Mouse (Mus musculus) liver, adult 2 months (tissue): ENCODE measurements around the gene B9d1. TPM values are rescaled to one million over a fixed set of nuclear protein-coding genes. Genes with fewer than 3 reads are reported as not detected.

ENCODE experiments used
- DNase-seq: peaks from one replicate; pipeline ENCODE4 v3.0.0-alpha.2; 2011; ENCODE audit warnings: low read depth, low spot score; ENCODE audit errors: extremely low read depth
- H3K27ac ChIP-seq: fragments of 200-500 bp; replicated peaks from 2 replicates; pipeline ENCODE4 v1.5.1; 2012; ENCODE audit warnings: low read depth, mild to moderate bottlenecking, control low read depth, inconsistent platforms, low read length; ENCODE audit not compliant: insufficient read depth
- H3K27me3 ChIP-seq: fragments of 200-500 bp; 2 replicates; pipeline ENCODE4 v1.6.1; 2012; ENCODE audit warnings: mild to moderate bottlenecking, moderate library complexity, low read length, inconsistent platforms; ENCODE audit not compliant: control insufficient read depth, insufficient read depth
- H3K36me3 ChIP-seq: fragments of 200-500 bp; 2 replicates; pipeline ENCODE4 v1.6.1; 2012; ENCODE audit warnings: low read length, inconsistent platforms; ENCODE audit not compliant: control insufficient read depth, insufficient read depth
- H3K4me1 ChIP-seq: fragments of 200-500 bp; 2 replicates; pipeline ENCODE4 v1.6.1; 2011; ENCODE audit warnings: low read length; ENCODE audit not compliant: control insufficient read depth, insufficient read depth
- H3K4me3 ChIP-seq: fragments of 200-500 bp; 2 replicates; pipeline ENCODE4 v1.5.1; 2011; ENCODE audit warnings: low read depth, mild to moderate bottlenecking, control low read depth, low read length, moderate library complexity; ENCODE audit not compliant: insufficient read depth
- H3K79me2 ChIP-seq: fragments of 200-500 bp; 2 replicates; pipeline ENCODE4 v1.6.1; 2012; ENCODE audit warnings: inconsistent platforms, mild to moderate bottlenecking, low read length, moderate library complexity; ENCODE audit not compliant: control insufficient read depth, insufficient read depth
- H3K9ac ChIP-seq: fragments of 200-500 bp; 2 replicates; pipeline ENCODE4 v1.6.1; 2012; ENCODE audit warnings: low read depth, mild to moderate bottlenecking, control low read depth, inconsistent platforms, low read length
- CTCF ChIP-seq: fragments of 200-500 bp; IDR thresholded peaks from 2 replicates; pipeline ENCODE4 v1.5.1; 2011; ENCODE audit warnings: low read depth, low read length, control low read depth
- POLR2A ChIP-seq: fragments of 200-500 bp; IDR thresholded peaks from 2 replicates; pipeline ENCODE4 v1.6.1; 2011; ENCODE audit warnings: low read length, control low read depth; ENCODE audit not compliant: insufficient read depth; ENCODE audit errors: extremely low read depth
- WGBS: fragments of 180-500 bp; shearing (Covaris S2); methylation state at CpG from one replicate; pipeline ENCODE4 v1.1.7; 2018; 5-methylcytosine and 5-hydroxymethylcytosine counted together
- polyA plus RNA-seq: library from polyadenylated mRNA; depleted of rRNA; stranded (reverse); fragments of >200 nt; gene quantifications from 2 replicates; pipeline ENCODE4 v1.2.3, GENCODE M21; 2012
- total RNA-seq: library from RNA; depleted of rRNA; stranded (reverse); fragments of >200 nt; gene quantifications from 2 replicates; pipeline ENCODE4 v1.2.3, GENCODE M21; 2014

B9d1 gene
- total and polyA plus RNA-seq, 2 experiments, result 1.1 to 1.7 TPM

DNA sequence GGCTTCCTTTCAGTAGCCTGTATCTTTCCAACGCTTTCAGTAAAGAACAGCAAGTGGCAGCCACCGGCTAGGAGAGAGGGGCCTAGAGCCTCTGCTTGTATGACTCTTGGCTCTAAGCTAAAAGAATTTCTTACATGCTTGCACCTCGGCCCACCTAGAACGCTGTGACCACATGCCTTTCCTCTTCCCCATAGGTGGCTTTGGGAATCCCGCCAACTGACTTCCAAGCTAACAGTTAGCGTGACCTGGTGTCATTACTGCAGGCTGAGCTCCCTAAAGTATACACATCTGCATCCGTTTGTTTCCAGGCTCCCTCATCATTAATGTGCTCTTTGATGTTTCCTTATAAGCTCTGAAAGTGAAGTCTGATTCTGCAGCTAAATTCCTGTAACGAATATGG is 1.0 kb upstream of the B9d1 start:
- WGBS, result 86% methylated on average over 8 of the region's 8 CpGs
- Histone ChIP-seq H3K9ac (no peak overlapping the region), H3K27ac (no peak overlapping the region)

DNA sequence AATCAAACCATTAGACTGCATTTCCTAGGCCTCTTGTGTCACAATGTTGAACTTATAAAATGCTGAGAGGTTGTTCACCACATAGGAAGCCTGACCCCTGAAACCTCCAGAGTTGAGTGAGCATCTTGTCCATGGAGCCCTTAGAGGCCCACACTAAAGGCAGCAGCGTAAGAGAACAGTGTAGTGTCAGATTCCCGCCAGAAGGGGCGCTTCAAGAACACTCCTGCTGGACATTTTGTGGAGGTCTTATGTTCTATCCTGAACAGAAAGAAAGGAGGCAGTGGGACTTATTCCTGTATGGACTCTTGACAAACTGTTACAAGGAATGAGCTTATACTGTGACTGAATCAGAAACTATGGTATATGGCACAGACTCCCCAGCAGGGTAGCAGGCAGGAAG is 10.0 kb downstream of the B9d1 start:
- H3K36me3 ChIP-seq, result no peaks in the 10 kb centered on the region
- DNase-seq, result peak; percentile 10
- H3K79me2 ChIP-seq, result no peaks in the 10 kb centered on the region
- H3K4me3 ChIP-seq, result no peak overlapping the region
- WGBS, result 77% methylated on average over 3 of the region's 3 CpGs
- H3K4me1 ChIP-seq, result no peaks in the 10 kb centered on the region; the same call in 1 of the 2 replicates
- TF ChIP-seq POLR2A, result no peak
- peak; percentile 8; the same call in 1 of the 2 replicates for TF ChIP-seq CTCF
- H3K27me3 ChIP-seq, result no peaks in the 10 kb centered on the region
- H3K9ac ChIP-seq, result no peak overlapping the region
- H3K27ac ChIP-seq, result no peak overlapping the region

More for the DNA sequence above, 1.0 kb upstream of the B9d1 start:
- no peak for DNase-seq
- Histone ChIP-seq H3K27me3 (no peaks in the 10 kb centered on the region), H3K79me2 (no peaks in the 10 kb centered on the region), H3K4me1 (no peaks in the 10 kb centered on the region), H3K4me3 (no peak overlapping the region), H3K36me3 (no peaks in the 10 kb centered on the region)
- TF ChIP-seq CTCF (no peak), POLR2A (no peak)

DNA sequence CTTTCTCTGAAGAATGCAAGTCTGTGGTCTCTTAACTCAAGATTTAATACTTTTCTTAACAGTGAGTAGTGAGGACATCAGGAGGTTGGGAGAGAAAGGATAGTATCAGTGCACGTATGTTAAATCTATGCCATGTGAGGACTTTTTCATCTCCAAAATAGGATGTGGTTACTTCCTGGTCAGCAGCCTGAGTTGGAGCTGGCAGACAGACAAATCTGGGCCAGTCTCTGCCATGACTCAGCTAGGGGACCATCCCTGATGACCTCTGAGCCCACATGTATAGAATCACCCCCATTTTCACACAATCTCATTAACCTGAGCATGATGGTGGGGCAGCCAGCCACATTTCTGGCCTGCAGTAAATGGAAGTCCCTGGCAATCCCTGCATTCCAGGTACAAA is 13.0 kb downstream of the B9d1 start:
- TF ChIP-seq CTCF, result no peak
- no peak for TF ChIP-seq POLR2A
- Histone ChIP-seq H3K36me3 (peaks cover 11% of the 10 kb centered on the region), H3K27ac (no peak overlapping the region), H3K4me1 (no peaks in the 10 kb centered on the region), H3K27me3 (no peaks in the 10 kb centered on the region), H3K79me2 (no peaks in the 10 kb centered on the region), H3K9ac (no peak overlapping the region), H3K4me3 (no peak overlapping the region)
- DNase-seq, result no peak
- WGBS, result 68% methylated on average over 1 of the region's 1 CpGs

DNA sequence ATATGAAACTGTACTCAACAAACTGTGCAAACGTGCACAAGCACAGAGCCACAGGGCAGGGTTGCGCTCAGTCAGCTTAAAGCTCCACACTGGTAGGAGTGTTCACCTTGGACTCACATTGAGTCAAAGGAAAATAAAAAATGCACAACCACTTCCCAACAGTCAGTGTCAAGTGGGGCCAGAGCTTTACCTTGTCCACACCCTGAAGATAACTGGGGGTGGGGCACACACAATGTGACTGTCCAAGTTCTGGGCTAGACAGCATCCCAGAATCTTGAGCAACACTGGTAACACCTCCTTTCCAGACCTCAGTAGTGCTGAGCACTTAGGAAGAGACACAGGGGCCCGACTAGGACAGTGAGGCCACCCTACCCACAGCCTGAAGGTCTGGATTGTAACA is 13.9 kb downstream of the B9d1 start:
- Histone ChIP-seq H3K4me3 (no peak overlapping the region), H3K79me2 (no peaks in the 10 kb centered on the region), H3K4me1 (no peaks in the 10 kb centered on the region), H3K27ac (no peak overlapping the region), H3K9ac (no peak overlapping the region), H3K36me3 (peaks cover 11% of the 10 kb centered on the region), H3K27me3 (no peaks in the 10 kb centered on the region)
- TF ChIP-seq CTCF, result no peak
- TF ChIP-seq POLR2A, result no peak
- DNase-seq, result no peak
- 93% methylated on average over 3 of the region's 3 CpGs for WGBS

DNA sequence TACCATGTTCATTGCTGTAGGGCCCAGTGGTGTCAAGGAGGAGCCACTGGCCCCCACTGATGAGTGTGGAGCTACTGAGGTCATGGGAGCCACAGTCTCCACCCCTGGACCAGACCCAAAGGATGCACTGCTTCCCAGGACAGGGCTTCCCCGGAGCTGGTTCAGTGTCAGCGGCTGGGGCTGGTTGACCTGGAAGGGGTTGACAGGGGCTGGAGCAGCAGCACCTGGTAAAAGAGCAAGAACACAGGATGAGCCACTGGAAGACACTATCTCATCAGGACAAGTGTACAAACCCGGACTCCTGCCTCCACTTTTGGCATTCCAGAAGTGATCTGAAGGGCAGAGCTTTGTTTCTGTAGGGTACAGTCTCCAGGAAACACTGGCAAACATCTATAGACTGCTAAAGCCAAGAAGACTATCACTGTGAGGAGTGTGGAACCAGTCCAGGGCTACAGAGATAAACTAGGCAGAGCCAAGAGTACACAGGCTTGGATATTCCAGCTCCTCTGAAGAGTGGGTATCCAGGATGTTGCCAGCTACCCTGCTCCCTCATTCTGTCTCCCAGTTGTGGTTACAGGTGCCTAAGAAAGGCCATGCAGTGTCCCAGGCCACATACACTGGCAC is 14.7 kb downstream of the B9d1 start:
- Histone ChIP-seq H3K79me2 (no peaks in the 10 kb centered on the region; the same call in 1 of the 2 replicates), H3K27ac (no peak overlapping the region), H3K36me3 (peaks cover 11% of the 10 kb centered on the region), H3K4me3 (no peak overlapping the region), H3K4me1 (no peaks in the 10 kb centered on the region), H3K9ac (no peak overlapping the region), H3K27me3 (no peaks in the 10 kb centered on the region)
- DNase-seq, result no peak
- no peak for TF ChIP-seq POLR2A
- no peak for TF ChIP-seq CTCF
- 89% methylated on average over 3 of the region's 3 CpGs for WGBS

DNA sequence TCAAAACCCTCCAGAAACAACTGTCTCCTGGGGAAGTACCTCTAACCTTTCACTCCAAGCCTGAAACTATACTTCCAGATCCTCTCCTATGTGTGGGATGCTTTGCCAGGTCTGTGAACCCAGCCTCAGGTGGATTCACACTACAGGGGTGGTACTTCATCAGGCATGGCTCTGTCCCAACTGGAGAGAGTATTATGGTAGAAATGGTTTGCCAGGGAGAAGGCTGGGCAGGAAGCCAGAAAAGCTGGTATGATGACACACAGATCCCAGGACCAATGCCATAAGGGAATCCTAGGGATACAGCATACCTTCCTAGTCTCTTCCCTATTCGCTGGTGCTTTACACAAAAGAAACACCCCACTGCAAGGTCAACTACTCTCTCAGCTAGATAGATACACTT is 21.9 kb downstream of the B9d1 start:
- Histone ChIP-seq H3K4me3 (no peak overlapping the region), H3K36me3 (peaks cover 10% of the 10 kb centered on the region), H3K9ac (no peak overlapping the region), H3K27me3 (no peaks in the 10 kb centered on the region), H3K79me2 (peaks cover 6% of the 10 kb centered on the region; the same call in 1 of the 2 replicates), H3K4me1 (peaks cover 6% of the 10 kb centered on the region; the same call in 1 of the 2 replicates), H3K27ac (no peak overlapping the region)
- DNase-seq, result no peak
- TF ChIP-seq POLR2A (no peak), CTCF (no peak)
- WGBS, result 88% methylated on average over 1 of the region's 1 CpGs
